Mouse (Mus musculus): Measurements from ENCODE around the gene Psmg3. TPM values are rescaled to one million over a fixed set of nuclear protein-coding genes. Genes with fewer than 3 reads are reported as not detected.

Gene Psmg3
- total RNA-seq (2023) = 10.7 TPM

GRCm38 (mm10) chr5:139826357-139827055, at the start of gene Psmg3, which contains the start of gene Gm26938:
Gene Psmg3 (minus strand): TSS chr5:139826885.
Gene Gm26938 (minus strand): TSS chr5:139826407.

DNA sequence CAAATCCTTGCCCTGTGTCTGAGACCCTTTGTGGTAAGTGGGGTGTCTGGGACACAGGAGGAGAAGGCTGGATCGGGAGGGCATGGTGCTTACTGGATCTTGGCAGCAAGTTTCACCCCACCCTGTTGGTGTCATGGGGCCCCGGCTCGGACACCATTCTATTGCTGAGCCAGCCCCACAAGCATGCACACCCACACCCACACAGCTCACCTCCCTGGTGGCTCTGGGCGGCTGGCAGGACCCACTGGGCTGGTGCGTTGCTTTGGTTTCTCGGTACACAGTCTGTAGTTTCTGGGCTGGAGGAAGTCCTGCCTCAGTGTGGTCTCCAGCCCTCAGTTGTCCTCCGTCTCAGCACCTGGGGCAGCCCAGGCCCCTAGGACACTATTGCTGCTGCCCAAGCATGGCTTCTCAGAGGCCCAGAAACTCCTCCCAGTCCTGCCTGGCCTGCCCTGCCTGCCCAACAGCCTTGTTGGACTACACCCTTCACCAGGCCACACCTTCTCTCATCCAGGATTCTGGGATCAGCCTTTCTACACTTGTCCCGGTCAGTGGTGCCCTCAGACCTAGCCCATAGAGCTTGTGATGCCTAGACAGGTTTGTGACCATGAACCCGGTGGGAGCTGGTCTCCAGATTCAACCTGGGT, 7.0 kb downstream of the Psmg3 start, which contains the start of gene Tmem184a:
Tmem184a (minus strand) TSS at position 380 of the 644 bp plus-strand sequence.

GRCm38 (mm10) chr5:139791227-139792158, 35.2 kb downstream of the Psmg3 start, which contains the start of gene Mafk:
Gene Mafk (plus strand): TSS chr5:139791513.

GRCm38 (mm10) chr5:139775216-139775926, 51.3 kb downstream of the Psmg3 start, which contains the start of gene Ints1:
Gene Ints1 (minus strand): TSS chr5:139775674.

Other genes starting within 250 kb of the Psmg3 start
- 0.23 TPM for gene Micall2, start 90.5 kb downstream of the Psmg3 start, total RNA-seq (2023)
- gene Ints1, start 51.2 kb downstream of the Psmg3 start, total RNA-seq (2023) = 103 TPM
- 181 TPM for gene Mafk, start 35.4 kb downstream of the Psmg3 start, total RNA-seq (2023)
- gene Tmem184a, start 7.0 kb downstream of the Psmg3 start, total RNA-seq (2023) = not detected
- gene Gm26938, start 478 bp downstream of the Psmg3 start, total RNA-seq (2023) = not detected
- not detected for gene Elfn1, start 81.1 kb upstream of the Psmg3 start, total RNA-seq (2023)